Mouse (Mus musculus) kidney, embryonic 16.5 days (tissue): ENCODE results near the gene Tnip1. TPM values are rescaled to one million over a fixed set of nuclear protein-coding genes. Genes with fewer than 3 reads are reported as not detected.
"Not testable (repeated sequence)": the region's sequence is repeated elsewhere in the genome, so short reads cannot be mapped to it uniquely, and the experiment has no call there.

Source experiments
- ATAC-seq: fragments of 200-750 bp; cut with Nextera tagmentation; 2 replicates; pipeline ENCODE4 v1.8.0; 2017; ENCODE audit warnings: moderate TSS enrichment; ENCODE audit not compliant: low FRiP score, low TSS enrichment
- H3K27ac ChIP-seq: fragments of 300-500 bp; sonication (generic); 2 replicates; pipeline ENCODE4 v1.5.1; 2014; ENCODE audit warnings: low read length
- H3K27me3 ChIP-seq: fragments of 300-500 bp; sonication (generic); 2 replicates; pipeline ENCODE4 v1.6.1; 2014; ENCODE audit warnings: low read length, control low read depth, mixed read lengths; ENCODE audit not compliant: insufficient read depth
- H3K36me3 ChIP-seq: fragments of 300-500 bp; sonication (generic); 2 replicates; pipeline ENCODE4 v1.6.1; 2014; ENCODE audit warnings: low read length, control low read depth, mixed read lengths; ENCODE audit not compliant: insufficient read depth
- H3K4me1 ChIP-seq: fragments of 300-500 bp; sonication (generic); 2 replicates; pipeline ENCODE4 v1.6.1; 2014; ENCODE audit warnings: low read length, control low read depth, mixed read lengths; ENCODE audit not compliant: insufficient read depth
- H3K4me2 ChIP-seq: fragments of 300-500 bp; sonication (generic); replicated peaks from 2 replicates; pipeline ENCODE4 v1.6.1; 2014; ENCODE audit warnings: low read depth, low read length
- H3K4me3 ChIP-seq: fragments of 300-500 bp; sonication (generic); 2 replicates; pipeline ENCODE4 v1.5.1; 2014; ENCODE audit warnings: mild to moderate bottlenecking, low read length
- H3K9ac ChIP-seq: fragments of 300-500 bp; sonication (generic); replicated peaks from 2 replicates; pipeline ENCODE4 v1.6.1; 2014; ENCODE audit warnings: low read length
- H3K9me3 ChIP-seq: fragments of 300-500 bp; sonication (generic); 2 replicates; pipeline ENCODE4 v1.6.1; 2016; ENCODE audit warnings: low read length, control low read depth
- WGBS: fragments of 180-500 bp; shearing (Covaris S2); extraction: QIAGEN DNeasy Blood & Tissue Kit; methylation state at CpG from one replicate; pipeline ENCODE4 v1.1.7; 2014; 5-methylcytosine and 5-hydroxymethylcytosine counted together
- polyA plus RNA-seq: library from polyadenylated mRNA; unstranded; fragments of >200 nt; fragmentation: Nextera tagmentation; extraction: Ambion mirVana; gene quantifications from 2 replicates; pipeline ENCODE4 v1.2.1, GENCODE M21; 2015

Gene Tnip1
- polyA plus RNA-seq, 1 experiment from 2014 or later, result 20.2 TPM

GRCm38 (mm10) chr11:54896646-54897045, 66.1 kb downstream of the Tnip1 start:
- 93% methylated on average over 3 of the region's 3 CpGs for WGBS
- not testable (repeated sequence) for ATAC-seq

DNA sequence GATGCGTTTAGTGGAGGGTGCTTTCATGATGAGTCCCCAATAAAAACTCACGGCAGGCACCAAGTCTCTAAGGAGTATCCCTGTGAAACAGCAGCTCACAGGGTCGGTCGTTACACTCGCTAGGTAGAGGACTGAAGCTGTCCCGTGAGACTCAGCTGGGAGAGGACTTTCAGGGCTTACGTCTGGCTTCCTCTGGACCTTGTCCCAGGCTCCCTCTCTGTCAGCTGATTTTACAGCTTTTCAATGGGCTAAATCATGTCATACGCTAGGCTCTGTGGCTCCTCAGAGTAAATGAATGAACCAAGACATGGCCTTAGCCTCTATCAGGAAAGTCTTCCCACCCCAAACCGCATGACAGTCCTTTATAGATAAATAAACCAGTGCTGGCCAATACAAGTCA, 68.1 kb downstream of the Tnip1 start:
- 43% methylated on average over 9 of the region's 9 CpGs for WGBS
- no peaks in the 10 kb centered on the region for H3K4me1 ChIP-seq
- ATAC-seq, result no peak; the same call in 1 of the 2 replicates
- H3K9me3 ChIP-seq, result no peaks in the 10 kb centered on the region
- H3K27me3 ChIP-seq, result no peaks in the 10 kb centered on the region
- H3K36me3 ChIP-seq, result no peaks in the 10 kb centered on the region
- H3K9ac ChIP-seq, result no peak overlapping the region
- no peak overlapping the region for H3K4me3 ChIP-seq
- no peak overlapping the region for H3K4me2 ChIP-seq
- no peak overlapping the region for H3K27ac ChIP-seq

More at GRCm38 (mm10) chr11:54896646-54897045, 66.1 kb downstream of the Tnip1 start:
- H3K4me2 ChIP-seq, H3K9me3 ChIP-seq, H3K9ac ChIP-seq, H3K27me3 ChIP-seq, H3K36me3 ChIP-seq, H3K4me1 ChIP-seq, H3K27ac ChIP-seq, H3K4me3 ChIP-seq: not testable (repeated sequence)

GRCm38 (mm10) chr11:54892091-54892490, 70.6 kb downstream of the Tnip1 start:
- H3K4me3 ChIP-seq, result no peak overlapping the region
- H3K4me2 ChIP-seq, result no peak overlapping the region
- H3K9me3 ChIP-seq, result no peaks in the 10 kb centered on the region
- no peak for ATAC-seq
- WGBS, result 49% methylated on average over 7 of the region's 7 CpGs
- no peaks in the 10 kb centered on the region for H3K27me3 ChIP-seq
- H3K27ac ChIP-seq, result no peak overlapping the region
- no peaks in the 10 kb centered on the region for H3K36me3 ChIP-seq
- H3K4me1 ChIP-seq, result no peaks in the 10 kb centered on the region
- H3K9ac ChIP-seq, result no peak overlapping the region

DNA sequence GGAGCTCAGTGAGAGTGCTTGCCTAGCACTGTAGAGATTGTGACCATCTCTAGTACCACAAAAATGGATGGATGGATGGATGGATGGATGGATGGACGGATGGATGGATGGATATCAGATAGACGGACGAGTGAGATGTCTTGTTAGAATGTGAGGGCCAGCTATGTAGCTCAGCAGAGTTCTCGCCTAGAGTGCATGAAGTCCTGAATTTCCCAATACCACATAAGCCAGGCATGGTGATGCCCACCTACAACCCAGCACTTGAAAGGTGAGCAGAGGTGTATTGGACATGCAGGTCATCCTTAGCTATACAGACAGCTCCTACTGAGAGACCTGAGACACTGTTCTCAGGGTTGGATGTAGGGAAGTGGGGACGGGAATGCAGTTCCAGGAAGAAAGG, 71.4 kb downstream of the Tnip1 start:
- Histone ChIP-seq H3K4me2 (no peak overlapping the region), H3K27me3 (no peaks in the 10 kb centered on the region), H3K27ac (no peak overlapping the region), H3K4me3 (no peak overlapping the region), H3K9me3 (no peaks in the 10 kb centered on the region), H3K4me1 (no peaks in the 10 kb centered on the region), H3K9ac (no peak overlapping the region), H3K36me3 (no peaks in the 10 kb centered on the region)
- no peak for ATAC-seq
- 86% methylated on average over 5 of the region's 5 CpGs for whole genome bisulfite sequencing

GRCm38 (mm10) chr11:54887927-54888326, 74.8 kb downstream of the Tnip1 start:
- Histone ChIP-seq H3K27ac (no peak overlapping the region), H3K9me3 (no peaks in the 10 kb centered on the region), H3K4me3 (no peak overlapping the region), H3K27me3 (no peaks in the 10 kb centered on the region), H3K9ac (no peak overlapping the region), H3K36me3 (no peaks in the 10 kb centered on the region), H3K4me2 (no peak overlapping the region), H3K4me1 (peaks cover 16% of the 10 kb centered on the region)
- WGBS, result 67% methylated on average over 6 of the region's 6 CpGs
- ATAC-seq, result no peak

DNA sequence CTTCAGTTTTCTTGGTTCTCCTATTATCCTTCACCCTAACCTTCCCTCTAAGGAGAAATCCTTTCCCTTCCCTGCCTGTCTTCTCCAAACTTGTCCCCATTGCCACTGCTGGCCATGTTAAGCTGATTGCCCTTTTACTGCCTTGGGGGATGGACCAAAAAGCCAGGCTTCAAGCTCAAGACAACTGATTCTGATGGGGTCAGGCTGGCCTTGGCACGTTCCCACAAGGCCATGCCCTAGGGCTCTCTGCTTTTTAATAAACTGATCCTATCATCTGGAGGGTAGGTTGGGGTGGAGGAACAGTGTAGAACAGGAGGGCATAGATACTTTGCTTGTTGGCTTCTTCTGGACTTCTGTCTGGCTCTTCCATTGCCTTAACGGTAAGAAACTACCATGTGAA, 77.3 kb downstream of the Tnip1 start:
- no peak for ATAC-seq
- WGBS, result 75% methylated on average over 2 of the region's 2 CpGs
- H3K4me3 ChIP-seq, result no peak overlapping the region
- peak overlapping the region; percentile 77 for H3K27ac ChIP-seq
- no peak overlapping the region for H3K9ac ChIP-seq
- H3K27me3 ChIP-seq, result no peaks in the 10 kb centered on the region
- no peaks in the 10 kb centered on the region for H3K36me3 ChIP-seq
- no peak overlapping the region for H3K4me2 ChIP-seq
- no peaks in the 10 kb centered on the region for H3K9me3 ChIP-seq
- H3K4me1 ChIP-seq, result peaks cover 35% of the 10 kb centered on the region

GRCm38 (mm10) chr11:54884937-54885336, 77.8 kb downstream of the Tnip1 start:
- Histone ChIP-seq H3K9me3 (no peaks in the 10 kb centered on the region), H3K9ac (0 out of 2 replicates have a peak overlapping the region, but pooled peaks have one; percentile 17), H3K27me3 (no peaks in the 10 kb centered on the region), H3K27ac (peak overlapping the region; percentile 77), H3K4me1 (peaks cover 35% of the 10 kb centered on the region), H3K36me3 (no peaks in the 10 kb centered on the region), H3K4me3 (no peak overlapping the region), H3K4me2 (no peak overlapping the region; the same call in 1 of the 2 replicates)
- peak; percentile 90 for ATAC-seq
- 5% methylated on average over 5 of the region's 5 CpGs for WGBS

DNA sequence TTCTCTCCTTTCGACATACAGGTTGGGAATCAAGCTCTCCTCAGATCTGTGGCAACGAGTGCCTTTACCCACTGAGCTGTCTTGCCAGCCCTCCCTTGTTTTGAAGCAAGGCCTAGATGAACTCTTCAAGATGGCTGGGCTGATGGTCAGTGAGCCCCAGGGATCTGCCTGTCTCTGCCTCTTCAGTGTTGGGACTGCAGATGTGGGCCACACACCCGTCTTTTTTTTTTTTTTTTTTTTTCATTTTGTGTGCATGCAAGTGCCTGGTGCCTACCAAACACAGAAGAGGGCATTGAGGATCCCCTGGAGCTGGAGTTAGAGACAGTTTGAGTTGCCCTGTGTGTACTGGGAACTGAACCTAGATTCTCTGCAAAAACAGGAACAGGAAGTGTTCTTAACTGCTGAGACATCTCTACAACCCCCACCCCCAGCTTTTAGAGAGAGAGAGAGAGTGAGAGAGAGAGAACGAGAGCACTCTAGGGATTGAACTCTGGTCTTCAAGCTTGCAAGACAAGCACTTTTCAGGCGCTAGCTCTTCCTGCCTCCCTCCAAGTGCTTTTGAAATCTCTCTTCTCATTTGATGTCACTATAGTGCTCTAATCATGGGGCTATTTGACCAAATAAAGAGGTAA, 78.4 kb downstream of the Tnip1 start:
- Histone ChIP-seq H3K27me3 (no peaks in the 10 kb centered on the region), H3K4me1 (peaks cover 35% of the 10 kb centered on the region), H3K27ac (peak overlapping the region; percentile 77), H3K9ac (no peak overlapping the region), H3K36me3 (no peaks in the 10 kb centered on the region), H3K4me2 (no peak overlapping the region), H3K9me3 (no peaks in the 10 kb centered on the region), H3K4me3 (no peak overlapping the region)
- WGBS, result 69% methylated on average over 5 of the region's 5 CpGs
- ATAC-seq, result no peak

DNA sequence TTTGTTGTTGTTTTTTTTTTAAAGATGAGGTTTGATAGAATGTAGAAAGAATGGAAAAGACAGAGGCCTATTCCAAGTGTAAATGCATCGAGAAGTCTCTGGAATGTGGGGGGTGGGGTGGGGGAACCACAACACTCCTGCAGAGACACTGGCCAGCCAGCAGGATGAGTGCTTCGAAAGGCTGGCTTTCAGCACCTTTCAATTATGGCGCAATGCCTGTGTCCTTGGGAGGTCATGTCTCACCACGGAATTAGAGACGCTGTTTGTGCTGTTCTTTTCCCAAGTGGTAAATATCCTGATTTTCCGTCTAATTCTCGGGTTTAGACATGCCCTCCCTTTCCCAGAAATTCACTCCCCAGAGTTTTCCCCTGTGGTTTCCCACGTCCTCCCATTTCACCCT, 80.0 kb downstream of the Tnip1 start:
- H3K4me1 ChIP-seq, result peaks cover 35% of the 10 kb centered on the region
- H3K4me2 ChIP-seq, result no peak overlapping the region
- WGBS, result 38% methylated on average over 8 of the region's 8 CpGs
- no peak overlapping the region for H3K4me3 ChIP-seq
- no peak overlapping the region for H3K27ac ChIP-seq
- H3K36me3 ChIP-seq, result no peaks in the 10 kb centered on the region
- no peak overlapping the region for H3K9ac ChIP-seq
- no peaks in the 10 kb centered on the region for H3K27me3 ChIP-seq
- H3K9me3 ChIP-seq, result no peaks in the 10 kb centered on the region
- ATAC-seq, result no peak; the same call in 1 of the 2 replicates

- Histone ChIP-seq H3K27me3 (no peaks in the 10 kb centered on the region), H3K4me3 (no peak overlapping the region), H3K9ac (no peak overlapping the region), H3K9me3 (no peaks in the 10 kb centered on the region), H3K4me1 (peaks cover 35% of the 10 kb centered on the region), H3K27ac (peak overlapping the region; percentile 80), H3K36me3 (no peaks in the 10 kb centered on the region), H3K4me2 (no peak overlapping the region)
- peak; percentile 52; the same call in 1 of the 2 replicates for ATAC-seq
- 8% methylated on average over 2 of the region's 2 CpGs for WGBS
Measured at GRCm38 (mm10) chr11:54881051-54881474, 81.7 kb downstream of the Tnip1 start.
